Mouse (Mus musculus): Measurements from ENCODE around the gene H2afx.

DNA sequence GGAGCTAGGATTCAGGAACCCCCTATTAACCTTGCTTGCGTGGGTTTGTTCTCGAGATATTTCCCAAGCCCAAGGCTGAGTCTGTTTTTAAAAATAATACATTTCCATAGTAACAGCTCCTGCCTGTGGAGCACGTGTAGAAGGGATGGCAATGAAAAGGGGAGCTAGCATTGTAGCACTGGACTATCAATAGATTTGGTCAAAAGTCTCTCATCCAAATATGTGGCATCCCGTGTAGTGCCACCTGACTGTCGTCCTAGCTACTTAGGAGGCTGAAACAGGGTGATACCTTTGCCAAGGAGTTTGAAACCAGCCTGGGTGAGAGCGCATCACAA is 13.7 kb upstream of the H2afx start:
- no peak for TF ChIP-seq UBTF (IDR thresholded peaks at IDR 0.05; ENCODE audit: borderline replicate concordance, insufficient read depth, low read depth, low read length)
- no peak for TF ChIP-seq SMC3 (IDR thresholded peaks at IDR 0.05; ENCODE audit: low read depth, low read length)
- no peak for TF ChIP-seq USF1 (IDR thresholded peaks at IDR 0.05; ENCODE audit: low read depth, low read length)
- TF ChIP-seq POLR2A (IDR thresholded peaks at IDR 0.05; ENCODE audit: control insufficient read depth in 1 of 2, insufficient read depth in 1 of 2, low read depth in 1 of 2, low read length in 2 of 2, poor library complexity in 1 of 2): no peak
- TF ChIP-seq CTCF (IDR thresholded peaks at IDR 0.05 in 2 of 3, conservative IDR thresholded peaks at IDR 0.05 in 1 of 3; ENCODE audit: control insufficient read depth in 1 of 3, insufficient read depth in 1 of 3, low read depth in 2 of 3, low read length in 3 of 3, poor library complexity in 1 of 3, severe bottlenecking in 1 of 3): no peak
- no peak for TF ChIP-seq POLR2AphosphoS5 (IDR thresholded peaks at IDR 0.05; ENCODE audit: borderline replicate concordance, low read depth, low read length)
- TF ChIP-seq ETS1 (IDR thresholded peaks at IDR 0.05; ENCODE audit: low read depth, low read length): no peak
- TF ChIP-seq TAL1 (IDR thresholded peaks at IDR 0.05; ENCODE audit: low read length): no peak
- TF ChIP-seq CHD2 (IDR thresholded peaks at IDR 0.05; ENCODE audit: low read length): no peak
- no peak for TF ChIP-seq GATA1 (IDR thresholded peaks at IDR 0.05; ENCODE audit: low read depth, low read length)
- TF ChIP-seq E2F4 (IDR thresholded peaks at IDR 0.05; ENCODE audit: borderline replicate concordance, low read depth, low read length): no peak
- no peak for TF ChIP-seq NELFE (IDR thresholded peaks at IDR 0.05; ENCODE audit: low read depth, low read length)
- no peak for TF ChIP-seq MYB (IDR thresholded peaks at IDR 0.05; ENCODE audit: low read depth, low read length)
- no peak for TF ChIP-seq SIN3A (IDR thresholded peaks at IDR 0.05; ENCODE audit: low read length)

Data from MEL (cell line).